Mouse (Mus musculus): ENCODE measurements around the gene Parp9. TPM values are rescaled to one million over a fixed set of nuclear protein-coding genes. Genes with fewer than 3 reads are reported as not detected.
A peak's percentile ranks its signal among the peaks of the same experiment; 100 is the strongest.
"Not testable (repeated sequence)": the region's sequence is repeated elsewhere in the genome, so short reads cannot be mapped to it uniquely, and the experiment has no call there.

Gene Parp9
- polyA plus RNA-seq, 1 experiment from 2014 or later = 2.5 TPM

- H3K9me3 ChIP-seq = 0 out of 2 replicates have a peak, but pooled peaks cover 3% of the 10 kb centered on the region
- no peaks in the 10 kb centered on the region for H3K27me3 ChIP-seq (replicated peaks; ENCODE audit: low read depth, poor library complexity, severe bottlenecking)
- WGBS = 5% methylated on average over 15 of the region's 15 CpGs
- DNase-seq (ENCODE audit: low spot score) = no peak
- H3K4me3 ChIP-seq = peak overlapping the region; percentile 93
- peaks cover 9% of the 10 kb centered on the region for H3K4me1 ChIP-seq
- H3K36me3 ChIP-seq (replicated peaks) = no peaks in the 10 kb centered on the region
- H3K27ac ChIP-seq (replicated peaks) = peak overlapping the region; percentile 98
Observed at GRCm38 (mm10) chr16:35982506-35982901, 44.2 kb downstream of the Parp9 start.

GRCm38 (mm10) chr16:35982902-35983516 lies 44.7 kb downstream of the Parp9 start:
- H3K27me3 ChIP-seq (replicated peaks; ENCODE audit: low read depth, poor library complexity, severe bottlenecking) = no peaks in the 10 kb centered on the region
- DNase-seq (ENCODE audit: low spot score) = peak; percentile 95
- 0 out of 2 replicates have a peak, but pooled peaks cover 3% of the 10 kb centered on the region for H3K9me3 ChIP-seq
- H3K36me3 ChIP-seq (replicated peaks) = no peaks in the 10 kb centered on the region
- H3K27ac ChIP-seq (replicated peaks) = peak overlapping the region; percentile 98
- WGBS = under 1% methylated on average over 54 of the region's 54 CpGs
- H3K4me3 ChIP-seq = peak overlapping the region; percentile 93
- peaks cover 9% of the 10 kb centered on the region for H3K4me1 ChIP-seq

GRCm38 (mm10) chr16:35983517-35984101 lies 45.3 kb downstream of the Parp9 start:
- Histone ChIP-seq H3K36me3 (replicated peaks) (no peaks in the 10 kb centered on the region), H3K27ac (replicated peaks) (peak overlapping the region; percentile 98), H3K27me3 (replicated peaks; ENCODE audit: low read depth, poor library complexity, severe bottlenecking) (no peaks in the 10 kb centered on the region), H3K4me1 (peaks cover 9% of the 10 kb centered on the region), H3K9me3 (0 out of 2 replicates have a peak, but pooled peaks cover 3% of the 10 kb centered on the region), H3K4me3 (peak overlapping the region; percentile 93)
- WGBS = under 1% methylated on average over 86 of the region's 86 CpGs
- DNase-seq (ENCODE audit: low spot score) = no peak

- Histone ChIP-seq H3K9me3 (0 out of 2 replicates have a peak, but pooled peaks cover 3% of the 10 kb centered on the region), H3K4me1 (peaks cover 9% of the 10 kb centered on the region), H3K4me3 (peak overlapping the region; percentile 93), H3K36me3 (replicated peaks) (peaks cover 3% of the 10 kb centered on the region; the same call in 1 of the 2 replicates), H3K27ac (replicated peaks) (no peak overlapping the region), H3K27me3 (replicated peaks; ENCODE audit: low read depth, poor library complexity, severe bottlenecking) (no peaks in the 10 kb centered on the region)
- DNase-seq (ENCODE audit: low spot score) = no peak
- WGBS = 76% methylated on average over 3 of the region's 3 CpGs
Observed at GRCm38 (mm10) chr16:35984471-35984870, 46.2 kb downstream of the Parp9 start.

- Histone ChIP-seq H3K27ac (replicated peaks) (no peak overlapping the region), H3K4me1 (peaks cover 5% of the 10 kb centered on the region), H3K27me3 (replicated peaks; ENCODE audit: low read depth, poor library complexity, severe bottlenecking) (no peaks in the 10 kb centered on the region), H3K36me3 (replicated peaks) (peaks cover 4% of the 10 kb centered on the region; the same call in 1 of the 2 replicates), H3K4me3 (no peak overlapping the region), H3K9me3 (no peaks in the 10 kb centered on the region)
- no peak for DNase-seq (ENCODE audit: low spot score)
- WGBS = 93% methylated on average over 1 of the region's 1 CpGs
Observed at GRCm38 (mm10) chr16:35987930-35988329, 49.7 kb downstream of the Parp9 start.

GRCm38 (mm10) chr16:35992391-35992790 lies 54.1 kb downstream of the Parp9 start:
- H3K9me3 ChIP-seq = no peaks in the 10 kb centered on the region
- 88% methylated on average over 1 of the region's 1 CpGs for WGBS
- H3K4me1 ChIP-seq = no peaks in the 10 kb centered on the region
- DNase-seq (ENCODE audit: low spot score) = no peak
- H3K27ac ChIP-seq (replicated peaks) = no peak overlapping the region
- H3K4me3 ChIP-seq = no peak overlapping the region
- H3K36me3 ChIP-seq (replicated peaks) = peaks cover 4% of the 10 kb centered on the region; the same call in 1 of the 2 replicates
- no peaks in the 10 kb centered on the region for H3K27me3 ChIP-seq (replicated peaks; ENCODE audit: low read depth, poor library complexity, severe bottlenecking)

GRCm38 (mm10) chr16:35993316-35993715 lies 55.0 kb downstream of the Parp9 start:
- Histone ChIP-seq H3K36me3 (replicated peaks) (peaks cover 4% of the 10 kb centered on the region; the same call in 1 of the 2 replicates), H3K27ac (replicated peaks) (no peak overlapping the region), H3K27me3 (replicated peaks; ENCODE audit: low read depth, poor library complexity, severe bottlenecking) (no peaks in the 10 kb centered on the region), H3K9me3 (no peaks in the 10 kb centered on the region), H3K4me1 (no peaks in the 10 kb centered on the region), H3K4me3 (no peak overlapping the region)
- DNase-seq (ENCODE audit: low spot score) = no peak
- 93% methylated on average over 3 of the region's 3 CpGs for WGBS

GRCm38 (mm10) chr16:35998852-35999251 lies 60.6 kb downstream of the Parp9 start:
- peaks cover 32% of the 10 kb centered on the region for H3K36me3 ChIP-seq (replicated peaks)
- H3K27me3 ChIP-seq (replicated peaks; ENCODE audit: low read depth, poor library complexity, severe bottlenecking); H3K4me3 ChIP-seq; H3K9me3 ChIP-seq; DNase-seq (ENCODE audit: low spot score); H3K27ac ChIP-seq (replicated peaks); H3K4me1 ChIP-seq: not testable (repeated sequence)
- 93% methylated on average over 4 of the region's 4 CpGs for WGBS

- Histone ChIP-seq H3K27me3 (replicated peaks; ENCODE audit: low read depth, poor library complexity, severe bottlenecking) (no peaks in the 10 kb centered on the region), H3K4me3 (no peak overlapping the region), H3K36me3 (replicated peaks) (peaks cover 46% of the 10 kb centered on the region), H3K4me1 (no peaks in the 10 kb centered on the region), H3K9me3 (no peaks in the 10 kb centered on the region), H3K27ac (replicated peaks) (no peak overlapping the region)
- DNase-seq (ENCODE audit: low spot score) = no peak
- WGBS = 90% methylated on average over 3 of the region's 3 CpGs
Observed at GRCm38 (mm10) chr16:36008396-36008795, 70.1 kb downstream of the Parp9 start.

GRCm38 (mm10) chr16:36016335-36016734 lies 78.1 kb downstream of the Parp9 start:
- 95% methylated on average over 1 of the region's 1 CpGs for WGBS
- Histone ChIP-seq H3K9me3 (no peaks in the 10 kb centered on the region), H3K27ac (replicated peaks) (no peak overlapping the region), H3K4me3 (no peak overlapping the region), H3K4me1 (no peaks in the 10 kb centered on the region), H3K27me3 (replicated peaks; ENCODE audit: low read depth, poor library complexity, severe bottlenecking) (no peaks in the 10 kb centered on the region), H3K36me3 (replicated peaks) (peaks cover 62% of the 10 kb centered on the region)
- DNase-seq (ENCODE audit: low spot score) = no peak

Other genes with a start within 250 kb of the Parp9 start
- gene Dirc2, start 169.1 kb upstream of the Parp9 start, polyA plus RNA-seq (2016; fragmentation: Nextera tagmentation; extraction: Ambion mirVana) = 11.1 and 12.0 TPM in 2 replicates
- 30.2 and 31.7 TPM in 2 replicates for gene Hspbap1, start 168.1 kb upstream of the Parp9 start, polyA plus RNA-seq (2016; fragmentation: Nextera tagmentation; extraction: Ambion mirVana)
- 0.26 and 0.43 TPM in 2 replicates for gene Parp14, start 66.9 kb upstream of the Parp9 start, polyA plus RNA-seq (2016; fragmentation: Nextera tagmentation; extraction: Ambion mirVana)
- gene Dtx3l, start 681 bp downstream of the Parp9 start, polyA plus RNA-seq (2016; fragmentation: Nextera tagmentation; extraction: Ambion mirVana) = 2.3 and 2.8 TPM in 2 replicates
- 66.8 and 69.4 TPM in 2 replicates for gene Kpna1, start 40.3 kb downstream of the Parp9 start, polyA plus RNA-seq (2016; fragmentation: Nextera tagmentation; extraction: Ambion mirVana)
- 7.8 and 8.7 TPM in 2 replicates for gene Wdr5b, start 102.7 kb downstream of the Parp9 start, polyA plus RNA-seq (2016; fragmentation: Nextera tagmentation; extraction: Ambion mirVana)
- gene Fam162a, start 133.1 kb downstream of the Parp9 start, polyA plus RNA-seq (2016; fragmentation: Nextera tagmentation; extraction: Ambion mirVana) = 351 and 357 TPM in 2 replicates
- 92.9 and 106 TPM in 2 replicates for gene Ccdc58, start 133.2 kb downstream of the Parp9 start, polyA plus RNA-seq (2016; fragmentation: Nextera tagmentation; extraction: Ambion mirVana)
- 0.06 and 0.09 TPM in 2 replicates for gene Csta1, start 192.8 kb downstream of the Parp9 start, polyA plus RNA-seq (2016; fragmentation: Nextera tagmentation; extraction: Ambion mirVana)
- not detected in 2 replicates for gene Stfa2l1, start 218.3 kb downstream of the Parp9 start, polyA plus RNA-seq (2016; fragmentation: Nextera tagmentation; extraction: Ambion mirVana)
- gene Gm5483, start 245.7 kb downstream of the Parp9 start, polyA plus RNA-seq (2016; fragmentation: Nextera tagmentation; extraction: Ambion mirVana) = not detected in 2 replicates

All from embryonic facial prominence, embryonic 10.5 days (tissue).